Mouse (Mus musculus) Patski (cell line): ENCODE results near the gene Qrsl1. TPM values are rescaled to one million over a fixed set of nuclear protein-coding genes. Genes with fewer than 3 reads are reported as not detected.

Experiments used
- ATAC-seq: fragments of 100-300 bp; one replicate; pipeline ENCODE4 v1.8.0; 2021
- CTCF ChIA-PET: fragments of 350-600 bp; sonication (Branson Sonifier 250); formaldehyde crosslinking; loops from one replicate; lab custom pipeline; 2022; ENCODE audit warnings: inconsistent platforms; lab: Charles Lee
- POLR2A ChIA-PET: fragments of 350-600 bp; sonication (Branson Sonifier 250); formaldehyde crosslinking; loops from one replicate; lab custom pipeline; 2022; ENCODE audit warnings: antibody characterized with exemption, inconsistent platforms; lab: Charles Lee
- DNase-seq: peaks from one replicate; pipeline ENCODE4 v3.0.0-alpha.2; 2011; ENCODE audit warnings: low read depth, low spot score
- H3K27me3 ChIP-seq: fragments of 371-371 bp; one replicate; pipeline ENCODE4 v1.5.1; 2021
- CTCF ChIP-seq: fragments of 100-300 bp; IDR thresholded peaks from one replicate; pipeline ENCODE4 v1.5.1; 2021
- in situ Hi-C: fragments of 300-500 bp; cut with MboI; formaldehyde crosslinking; loops from 3 replicates; pipeline ENCODE4 v1.11.1; 2018; ENCODE audit warnings: low pct_unique_long_range_greater_than_20kb, mixed read lengths
- polyA plus RNA-seq: library from polyadenylated mRNA; unstranded; gene quantifications from one replicate; pipeline ENCODE4 v1.2.3, GENCODE M21; 2021

Gene Qrsl1
- polyA plus RNA-seq, 1 experiment from 2014 or later = 16.7 TPM

DNA sequence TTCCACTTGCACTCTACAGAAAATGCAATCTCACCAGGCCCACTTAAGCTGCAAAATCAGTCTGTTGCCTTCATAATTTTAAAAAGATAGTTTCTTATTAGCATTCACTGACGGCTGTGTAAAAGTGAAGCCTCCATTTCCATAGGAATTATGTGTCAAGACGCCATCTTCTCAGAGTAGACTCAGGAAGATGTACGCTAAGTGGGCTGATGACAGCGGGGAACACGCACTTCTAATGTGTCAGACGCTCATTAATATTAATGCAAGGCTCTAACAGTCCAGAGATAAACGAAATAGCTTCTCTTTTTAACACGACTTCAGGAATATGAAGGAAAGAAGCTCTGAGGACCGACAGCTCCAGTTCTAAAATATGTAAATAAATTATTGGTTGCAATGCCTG is 13.9 kb downstream of the Qrsl1 start:
- no peak for ATAC-seq
- in situ Hi-C loops = no loop called here
- TF ChIP-seq CTCF = no peak
- no peak for DNase-seq
- ChIA-PET POLR2A (no interaction called here), CTCF (interaction anchor here (1.2 kb wide), 1 partner anchor 313 kb away, joined by 4 read pairs; no protein-coding TSS in a partner anchor)
- H3K27me3 ChIP-seq = no peaks in the 10 kb centered on the region

DNA sequence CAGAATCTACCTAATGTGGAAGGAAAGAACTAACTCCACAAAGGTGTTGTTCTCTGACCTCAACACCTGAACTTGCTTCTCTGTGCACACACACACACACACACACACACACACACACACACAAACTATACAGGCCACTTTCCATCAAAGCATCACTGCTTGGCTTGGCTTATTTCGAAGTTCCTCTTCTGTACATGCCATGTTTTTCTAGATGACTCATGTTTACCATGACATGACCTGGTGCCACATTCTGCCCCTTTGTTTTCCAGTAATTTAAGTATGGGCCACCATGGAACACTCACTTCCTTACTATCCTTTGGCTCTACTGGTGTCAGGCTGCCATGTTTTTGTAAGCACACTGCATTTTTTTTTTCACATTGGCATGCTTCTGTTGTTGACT is 30.1 kb downstream of the Qrsl1 start:
- in situ Hi-C loops = no loop called here
- DNase-seq = no peak
- no peak for TF ChIP-seq CTCF
- ChIA-PET CTCF (interaction anchor here (1.3 kb wide), 2 partner anchors 8 to 12 kb away, joined by 3 to 4 read pairs; no protein-coding TSS in a partner anchor), POLR2A (interaction anchor here (1.1 kb wide), 1 partner anchor 221 kb away, joined by 3 read pairs; no protein-coding TSS in a partner anchor)
- H3K27me3 ChIP-seq = no peaks in the 10 kb centered on the region
- ATAC-seq = no peak

DNA sequence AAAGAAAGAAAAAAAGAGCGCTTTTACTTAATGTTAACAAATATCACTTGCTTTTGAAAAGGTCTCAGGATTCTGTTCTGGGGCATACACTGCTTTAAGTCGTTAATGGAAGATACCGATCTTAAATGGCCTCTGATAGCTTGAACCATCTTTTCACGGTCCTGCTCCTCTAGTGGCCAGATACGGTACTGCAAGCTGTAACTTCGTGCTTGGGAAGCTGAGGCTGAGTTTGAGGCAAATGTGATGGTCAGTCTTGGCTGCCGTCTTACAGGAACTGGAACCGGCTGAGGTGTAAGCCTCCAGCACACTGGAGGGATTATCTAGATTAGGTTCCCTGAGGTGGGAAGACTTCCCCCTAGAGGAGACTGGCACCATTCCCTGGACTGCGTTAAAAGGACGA is 30.8 kb downstream of the Qrsl1 start:
- DNase-seq (no peak), ATAC-seq (no peak)
- H3K27me3 ChIP-seq = no peaks in the 10 kb centered on the region
- CTCF ChIA-PET = interaction anchor here (1.3 to 1.6 kb wide), 3 partner anchors 9 to 296 kb away, joined by 3 to 4 read pairs (median 4); no protein-coding TSS in a partner anchor
- in situ Hi-C loops = no loop called here
- TF ChIP-seq CTCF = peak; percentile 74
- POLR2A ChIA-PET = interaction anchor here (1.1 kb wide), 1 partner anchor 222 kb away, joined by 3 read pairs; no protein-coding TSS in a partner anchor

DNA sequence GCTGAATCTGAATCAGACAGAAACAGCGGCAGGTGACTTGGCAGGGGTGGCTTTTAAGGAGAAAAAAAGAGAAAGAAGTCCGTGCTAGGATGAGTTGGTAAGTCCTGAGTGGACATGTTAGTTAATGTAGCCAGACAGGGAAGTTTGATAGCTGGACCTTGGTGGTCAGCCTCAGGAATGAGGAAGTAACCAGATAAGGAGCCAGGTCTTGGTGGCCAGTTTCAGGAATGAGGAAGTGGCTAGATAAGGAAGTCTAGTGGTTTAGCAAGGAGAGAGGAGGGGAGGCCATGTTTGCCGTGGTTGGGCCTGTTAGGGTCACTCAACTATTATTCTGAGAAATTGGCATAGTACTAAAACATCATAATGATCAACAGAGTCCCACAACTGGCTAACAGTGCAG is 45.2 kb downstream of the Qrsl1 start:
- ChIA-PET POLR2A (no interaction called here), CTCF (no interaction called here)
- no peaks in the 10 kb centered on the region for H3K27me3 ChIP-seq
- ATAC-seq (no peak), DNase-seq (no peak)
- no peak for TF ChIP-seq CTCF
- in situ Hi-C loops = no loop called here

DNA sequence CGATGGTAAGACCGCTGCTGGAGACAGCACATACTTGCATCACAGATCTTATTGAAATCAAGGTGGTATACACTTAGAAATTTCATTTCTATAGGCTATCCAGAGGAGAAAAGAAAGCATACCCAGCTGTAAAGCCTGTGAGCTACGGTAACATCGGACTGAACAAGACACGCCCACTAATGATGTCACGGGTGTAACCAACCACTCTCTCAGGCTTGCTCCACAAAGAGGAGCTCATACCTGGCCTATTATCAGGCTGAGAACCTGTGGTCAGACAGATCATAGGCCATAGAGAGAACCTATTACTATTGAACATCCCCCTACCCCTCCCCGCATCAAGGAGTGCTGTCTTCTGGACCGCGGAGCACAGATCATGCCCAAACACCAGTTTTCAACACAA is 45.6 kb downstream of the Qrsl1 start:
- no peak for DNase-seq
- in situ Hi-C loops = no loop called here
- POLR2A ChIA-PET = no interaction called here

DNA sequence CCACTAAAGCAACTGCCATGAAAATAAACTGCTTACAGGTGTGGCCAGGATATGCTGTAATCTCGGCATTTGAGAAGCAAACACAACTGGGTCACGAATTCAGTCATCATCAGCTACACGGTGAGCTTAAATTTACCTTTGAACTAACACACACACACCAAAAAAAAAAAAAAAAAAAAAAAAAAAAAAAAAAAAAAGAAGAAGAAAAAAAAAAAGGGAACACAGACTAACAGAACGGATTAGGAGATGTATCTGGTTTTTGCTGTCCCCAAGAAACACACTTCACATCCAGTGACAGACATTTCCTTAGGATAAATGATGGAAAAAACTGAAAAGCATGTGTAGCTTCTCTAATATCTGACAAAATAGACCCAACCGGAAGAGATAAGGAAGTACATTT is 49.6 kb downstream of the Qrsl1 start:
- ATAC-seq = no peak
- in situ Hi-C loops = no loop called here
- POLR2A ChIA-PET = interaction anchor here (0.6 kb wide), 1 partner anchor 188 kb away, joined by 7 read pairs; no protein-coding TSS in a partner anchor
- CTCF ChIA-PET = interaction anchor here (1.2 kb wide), 1 partner anchor 11 kb away, joined by 3 read pairs; no protein-coding TSS in a partner anchor
- no peaks in the 10 kb centered on the region for H3K27me3 ChIP-seq
- TF ChIP-seq CTCF = no peak
- DNase-seq = no peak

More for the DNA sequence above, 45.6 kb downstream of the Qrsl1 start:
- ATAC-seq = no peak
- CTCF ChIA-PET = no interaction called here
- H3K27me3 ChIP-seq = no peaks in the 10 kb centered on the region
- no peak for TF ChIP-seq CTCF

DNA sequence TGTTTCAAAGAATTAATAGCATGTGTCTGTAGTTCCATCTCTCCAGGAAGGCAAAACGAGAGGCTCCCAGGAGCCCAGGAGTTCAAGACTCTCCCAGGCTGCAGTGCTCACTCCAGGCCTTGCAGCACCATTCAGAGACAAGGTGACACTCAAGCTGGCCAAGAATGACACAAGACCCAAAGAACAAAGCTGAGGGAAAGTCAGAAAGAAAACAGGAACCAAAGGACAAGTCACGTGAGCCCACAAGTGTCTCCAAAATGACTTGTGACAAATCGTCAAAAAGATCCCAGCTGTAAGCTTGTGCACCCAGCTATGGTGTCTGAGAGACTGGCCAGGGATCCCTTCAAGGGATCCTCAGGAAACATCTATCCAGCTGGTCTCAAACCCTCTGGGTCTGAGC is 52.1 kb downstream of the Qrsl1 start:
- CTCF ChIA-PET = no interaction called here
- POLR2A ChIA-PET = no interaction called here
- in situ Hi-C loops = no loop called here
- no peaks in the 10 kb centered on the region for H3K27me3 ChIP-seq
- DNase-seq (no peak), ATAC-seq (no peak)
- no peak for TF ChIP-seq CTCF

DNA sequence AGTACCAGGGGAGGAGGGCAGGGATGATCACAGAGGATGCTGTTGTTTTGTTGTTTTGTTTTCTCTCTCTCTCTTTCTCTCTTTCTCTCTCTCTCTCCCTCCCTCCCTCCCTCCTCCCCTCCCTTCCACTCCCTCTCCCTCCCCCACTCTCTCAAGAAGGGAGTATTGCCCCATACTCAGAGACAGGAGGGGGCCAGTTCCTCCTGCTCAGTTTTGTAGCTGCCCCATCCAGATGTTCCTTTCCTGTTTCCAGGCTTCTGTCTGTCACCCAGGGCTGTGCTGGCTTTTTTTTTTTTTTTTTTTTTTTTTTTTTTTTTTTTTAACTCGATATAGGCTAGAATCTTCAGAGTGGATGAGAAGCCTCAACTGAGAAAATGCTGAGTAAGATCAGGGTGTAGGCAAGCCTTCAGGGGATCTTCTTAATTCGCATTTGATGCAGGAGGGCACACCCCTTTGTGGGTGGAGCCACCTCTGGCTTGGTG is 55.4 kb downstream of the Qrsl1 start:
- no peaks in the 10 kb centered on the region for H3K27me3 ChIP-seq
- no peak for DNase-seq
- in situ Hi-C loops = no loop called here
- ATAC-seq = no peak
- POLR2A ChIA-PET = no interaction called here
- CTCF ChIA-PET = interaction anchor here (1.2 kb wide), 1 partner anchor 25 kb away, joined by 3 read pairs; no protein-coding TSS in a partner anchor
- TF ChIP-seq CTCF = no peak

DNA sequence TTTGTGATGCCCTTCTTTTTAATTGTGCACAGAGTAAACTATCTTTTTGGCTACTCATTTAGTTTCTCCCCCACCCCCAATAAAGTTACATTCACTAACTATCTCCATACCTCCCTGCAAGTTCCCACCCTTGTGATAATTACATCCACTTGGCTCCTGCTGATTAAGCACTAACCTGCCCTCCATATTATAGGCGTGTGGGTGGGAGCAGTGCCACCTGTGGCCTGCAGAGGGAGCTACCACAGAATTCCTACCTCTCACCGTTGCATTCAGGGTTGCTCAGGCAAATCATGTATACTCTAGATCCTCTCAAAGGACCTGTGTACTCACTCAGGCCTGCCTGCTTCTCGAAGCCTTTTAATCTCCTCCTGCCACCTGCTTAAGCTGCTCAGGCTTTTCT is 56.1 kb downstream of the Qrsl1 start:
- ChIA-PET POLR2A (no interaction called here), CTCF (interaction anchor here (1.2 kb wide), 1 partner anchor 25 kb away, joined by 3 read pairs; no protein-coding TSS in a partner anchor)
- no peaks in the 10 kb centered on the region for H3K27me3 ChIP-seq
- peak; percentile 64 for TF ChIP-seq CTCF
- DNase-seq = no peak
- ATAC-seq = no peak
- in situ Hi-C loops = no loop called here

DNA sequence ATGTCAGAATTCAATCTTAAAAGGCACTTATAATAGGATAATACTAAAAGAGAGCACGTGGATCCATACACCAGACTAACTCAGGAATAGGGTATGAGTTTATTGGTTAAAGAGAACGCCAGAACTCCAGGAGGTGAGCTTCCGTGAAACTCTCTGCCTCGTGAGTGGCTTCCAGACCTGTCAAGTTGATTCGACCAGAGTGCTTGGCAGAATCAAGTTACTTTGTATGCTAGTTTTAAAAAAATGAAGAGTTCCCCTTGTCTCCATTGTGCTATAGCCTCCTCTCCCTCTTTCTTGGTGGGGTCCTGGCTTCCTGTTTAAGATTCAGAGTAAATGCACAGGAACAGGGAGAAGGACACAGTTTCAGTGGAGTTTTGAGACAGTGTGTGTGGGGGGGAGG is 60.1 kb downstream of the Qrsl1 start:
- in situ Hi-C loops = no loop called here
- no peak for DNase-seq
- TF ChIP-seq CTCF = no peak
- ChIA-PET CTCF (interaction anchor here (1.2 to 1.3 kb wide), 2 partner anchors 11 to 15 kb away, joined by 3 to 5 read pairs; no protein-coding TSS in a partner anchor), POLR2A (no interaction called here)
- no peak for ATAC-seq
- no peaks in the 10 kb centered on the region for H3K27me3 ChIP-seq

DNA sequence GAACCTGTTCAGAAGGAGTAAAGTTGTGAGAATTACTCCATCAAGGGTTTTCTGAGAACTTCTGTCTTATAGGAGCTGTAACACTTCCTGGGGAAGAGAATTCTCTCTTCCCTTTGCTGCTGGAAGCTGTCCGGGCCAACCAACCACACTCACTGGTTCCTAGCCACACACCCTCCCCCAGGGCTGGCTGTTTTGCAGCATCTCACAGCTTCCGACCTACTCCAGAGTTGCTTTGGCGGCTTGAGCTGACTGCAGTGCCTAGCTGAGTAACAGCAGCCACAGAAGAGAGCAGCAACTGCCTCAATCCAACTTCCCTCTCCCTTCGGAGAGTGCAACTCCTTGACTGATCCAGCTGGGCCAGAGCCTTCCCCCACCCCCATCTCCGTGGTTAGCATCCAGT is 68.7 kb downstream of the Qrsl1 start:
- in situ Hi-C loops = no loop called here
- POLR2A ChIA-PET = no interaction called here
- CTCF ChIA-PET = no interaction called here
- TF ChIP-seq CTCF = no peak
- ATAC-seq (no peak), DNase-seq (no peak)
- H3K27me3 ChIP-seq = no peaks in the 10 kb centered on the region
